Mouse (Mus musculus): ENCODE data around the gene Rnase11. TPM values are rescaled to one million over a fixed set of nuclear protein-coding genes. Genes with fewer than 3 reads are reported as not detected.

The Rnase11 gene
- total RNA-seq (2017) = not detected in 3 replicates

GRCm38 (mm10) chr14:51050063-51050462 lies at the start of gene Rnase11:
Gene Rnase11 (minus strand): TSS chr14:51050163.
- ATAC-seq (replicated peaks; ENCODE audit: insufficient number of reproducible peaks, low FRiP score, low TSS enrichment, poor library complexity, severe bottlenecking) = no peak

GRCm38 (mm10) chr14:51098921-51099320 lies 49.0 kb upstream of the Rnase11 start:
- ATAC-seq (replicated peaks; ENCODE audit: insufficient number of reproducible peaks, low FRiP score, low TSS enrichment, poor library complexity, severe bottlenecking) = no peak

GRCm38 (mm10) chr14:51098300-51098699 lies 48.3 kb upstream of the Rnase11 start:
- peak; percentile 48 for ATAC-seq (replicated peaks; ENCODE audit: insufficient number of reproducible peaks, low FRiP score, low TSS enrichment, poor library complexity, severe bottlenecking)

GRCm38 (mm10) chr14:51095736-51096524 lies 46.0 kb upstream of the Rnase11 start:
- peak; percentile 14; the same call in 1 of the 2 replicates for ATAC-seq (replicated peaks; ENCODE audit: insufficient number of reproducible peaks, low FRiP score, low TSS enrichment, poor library complexity, severe bottlenecking)

GRCm38 (mm10) chr14:51094921-51095320 lies 45.0 kb upstream of the Rnase11 start:
- no peak for ATAC-seq (replicated peaks; ENCODE audit: insufficient number of reproducible peaks, low FRiP score, low TSS enrichment, poor library complexity, severe bottlenecking)

- ATAC-seq (replicated peaks; ENCODE audit: insufficient number of reproducible peaks, low FRiP score, low TSS enrichment, poor library complexity, severe bottlenecking) = no peak
These were observed 44.3 kb upstream of the Rnase11 start for GRCm38 (mm10) chr14:51094096-51094875.

GRCm38 (mm10) chr14:51093496-51093895 lies 43.5 kb upstream of the Rnase11 start:
- no peak for ATAC-seq (replicated peaks; ENCODE audit: insufficient number of reproducible peaks, low FRiP score, low TSS enrichment, poor library complexity, severe bottlenecking)

- ATAC-seq (replicated peaks; ENCODE audit: insufficient number of reproducible peaks, low FRiP score, low TSS enrichment, poor library complexity, severe bottlenecking) = no peak
These were observed 42.2 kb upstream of the Rnase11 start for GRCm38 (mm10) chr14:51092073-51092620.

- ATAC-seq (replicated peaks; ENCODE audit: insufficient number of reproducible peaks, low FRiP score, low TSS enrichment, poor library complexity, severe bottlenecking) = no peak
These were observed 41.2 kb upstream of the Rnase11 start, which contains the start of the genes Rnase4 and Ang for GRCm38 (mm10) chr14:51090921-51091900. Gene Rnase4 (plus strand): TSS chr14:51091077. Gene Ang (plus strand): TSS chr14:51091150.

- peak; percentile 23; the same call in 1 of the 2 replicates for ATAC-seq (replicated peaks; ENCODE audit: insufficient number of reproducible peaks, low FRiP score, low TSS enrichment, poor library complexity, severe bottlenecking)
These were observed 40.3 kb upstream of the Rnase11 start for GRCm38 (mm10) chr14:51090077-51090781.

- ATAC-seq (replicated peaks; ENCODE audit: insufficient number of reproducible peaks, low FRiP score, low TSS enrichment, poor library complexity, severe bottlenecking) = no peak
These were observed 39.7 kb upstream of the Rnase11 start for GRCm38 (mm10) chr14:51089674-51090076.

GRCm38 (mm10) chr14:51088970-51089673 lies 39.2 kb upstream of the Rnase11 start:
- peak; percentile 84 for ATAC-seq (replicated peaks; ENCODE audit: insufficient number of reproducible peaks, low FRiP score, low TSS enrichment, poor library complexity, severe bottlenecking)

- ATAC-seq (replicated peaks; ENCODE audit: insufficient number of reproducible peaks, low FRiP score, low TSS enrichment, poor library complexity, severe bottlenecking) = 0 out of 2 replicates have a peak, but pooled peaks have one; percentile 1
These were observed 38.4 kb upstream of the Rnase11 start for GRCm38 (mm10) chr14:51088166-51088969.

- no peak for ATAC-seq (replicated peaks; ENCODE audit: insufficient number of reproducible peaks, low FRiP score, low TSS enrichment, poor library complexity, severe bottlenecking)
These were observed 37.8 kb upstream of the Rnase11 start for GRCm38 (mm10) chr14:51087762-51088161.

GRCm38 (mm10) chr14:51085911-51086310 lies 35.9 kb upstream of the Rnase11 start:
- ATAC-seq (replicated peaks; ENCODE audit: insufficient number of reproducible peaks, low FRiP score, low TSS enrichment, poor library complexity, severe bottlenecking) = no peak

GRCm38 (mm10) chr14:51085086-51085485 lies 35.1 kb upstream of the Rnase11 start:
- no peak for ATAC-seq (replicated peaks; ENCODE audit: insufficient number of reproducible peaks, low FRiP score, low TSS enrichment, poor library complexity, severe bottlenecking)
